In the genomic region with DNA sequence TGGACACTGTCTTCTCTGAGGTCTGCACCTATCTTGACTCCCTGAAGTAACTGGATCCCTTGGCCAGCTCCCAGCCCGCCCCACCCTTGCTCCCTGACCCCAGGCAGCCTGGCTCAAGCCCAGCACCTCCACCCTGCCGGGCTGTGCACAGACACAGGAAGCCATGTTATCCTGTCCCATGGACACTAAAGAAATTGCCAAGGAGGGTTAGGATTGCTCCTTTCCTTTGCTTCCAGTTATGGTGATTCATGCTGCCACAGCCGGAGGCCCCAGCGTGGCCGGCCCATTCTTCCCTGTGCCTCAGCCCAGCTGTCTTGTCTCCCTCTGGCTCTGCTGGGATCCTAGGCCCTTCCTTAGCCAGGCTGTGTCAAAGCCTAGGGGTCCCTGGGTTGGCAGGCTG, we compare ENCODE assay signal across 11 mouse cellular contexts. TPM values are rescaled to one million over a fixed set of nuclear protein-coding genes. Genes with fewer than 3 reads are reported as not detected.
DNase-seq lines count a peak whose midpoint lies in the region; ATAC-seq and TF ChIP-seq lines count a peak whose summit lies in the region.
"Had no signal": no experiment of that assay in that cellular context is flagged by ENCODE, and none has a peak within 500 bp of the region (broad histone marks: within the 10 kb centered on the region; RNA-seq: fewer than 3 reads in every experiment).

No protein-coding gene starts in this region.

- ATAC-seq in kidney, embryonic 16.5 days (ENCODE audit: low FRiP score, low TSS enrichment), result no peak
- ATAC-seq in forebrain, embryonic 16.5 days, result no peak
- no peak for ATAC-seq in cerebellum, adult (ENCODE audit: insufficient number of reproducible peaks, low FRiP score, low TSS enrichment)

- no peaks in the 10 kb centered on the region for H3K27me3 ChIP-seq in kidney, embryonic 16.5 days (ENCODE audit: insufficient read depth, low read length)
- no peaks in the 10 kb centered on the region for H3K27me3 ChIP-seq in forebrain, embryonic 16.5 days (replicated peaks; ENCODE audit: control insufficient read depth, insufficient read depth, low read length)

- no peaks in the 10 kb centered on the region for H3K36me3 ChIP-seq in kidney, embryonic 16.5 days (ENCODE audit: insufficient read depth, low read length)
- no peaks in the 10 kb centered on the region; the same call in 1 of the 2 replicates for H3K36me3 ChIP-seq in forebrain, embryonic 16.5 days (ENCODE audit: control insufficient read depth, insufficient read depth)

- H3K9me3 ChIP-seq in kidney, embryonic 16.5 days (ENCODE audit: low read length), result no peaks in the 10 kb centered on the region
- H3K9me3 ChIP-seq in forebrain, embryonic 16.5 days (ENCODE audit: control insufficient read depth, low read length), result no peaks in the 10 kb centered on the region

- WGBS in kidney, embryonic 16.5 days, result 43% methylated on average over 5 of the region's 5 CpGs
- 69% methylated on average over 5 of the region's 5 CpGs for WGBS in forebrain, embryonic 16.5 days

- no peak overlapping the region for H3K9ac ChIP-seq in kidney, embryonic 16.5 days (replicated peaks; ENCODE audit: low read length)
- H3K9ac ChIP-seq in forebrain, embryonic 16.5 days (replicated peaks; ENCODE audit: low read depth, low read length), result no peak overlapping the region

- H3K4me2 ChIP-seq in kidney, embryonic 16.5 days (replicated peaks; ENCODE audit: low read depth, low read length), result no peak overlapping the region
- H3K4me2 ChIP-seq in forebrain, embryonic 16.5 days (ENCODE audit: low read length), result no peak overlapping the region

- H3K4me1 ChIP-seq in kidney, embryonic 16.5 days (ENCODE audit: insufficient read depth, low read length), result peaks cover 34% of the 10 kb centered on the region
- H3K4me1 ChIP-seq in forebrain, embryonic 16.5 days (replicated peaks; ENCODE audit: control insufficient read depth, insufficient read depth, low read length), result peaks cover 11% of the 10 kb centered on the region

- DNase-seq in layer of hippocampus, adult 2 months (ENCODE audit: low spot score in 2 of 2), result no peak
- DNase-seq in layer of hippocampus, postnatal 10 days (ENCODE audit: low spot score in 2 of 2), result no peak
- peak; percentile 68 for DNase-seq in gastrocnemius, postnatal 25 days
- peak; percentile 61 to 81 for DNase-seq in lung, postnatal 4 days
- DNase-seq in cerebellum, postnatal 36 days, result no peak
- DNase-seq: left cerebral cortex, postnatal 4 days; spleen, adult 18-20 months had no signal

- no peak overlapping the region for H3K4me3 ChIP-seq in layer of hippocampus, adult 2 months
- no peak overlapping the region for H3K4me3 ChIP-seq in kidney, embryonic 16.5 days (ENCODE audit: low read length)
- no peak overlapping the region for H3K4me3 ChIP-seq in forebrain, embryonic 16.5 days (replicated peaks; ENCODE audit: low read length)

- peak overlapping the region; percentile 46; the same call in 1 of the 2 replicates for H3K27ac ChIP-seq in layer of hippocampus, adult 2 months
- H3K27ac ChIP-seq in kidney, embryonic 16.5 days (ENCODE audit: low read length), result peak overlapping the region; percentile 70
- no peak overlapping the region for H3K27ac ChIP-seq in forebrain, embryonic 16.5 days (ENCODE audit: low read length)

- no peak for TF ChIP-seq CTCF in layer of hippocampus, adult 2 months (conservative IDR thresholded peaks at IDR 0.05)

RNA-seq across cellular contexts. Expression of gene Ak1, which starts 12.1 kb away (rescaled TPM):
- 100 to 1,000 TPM; 120 to 123 TPM for total RNA-seq in layer of hippocampus, adult 2 months (2021)
- 100 to 1,000 TPM; 109 TPM for total RNA-seq in layer of hippocampus, postnatal 10 days (2021)
- 1,000 to 10,000 TPM; 1,680 to 2,125 TPM for total RNA-seq in gastrocnemius, postnatal 25 days (2021)
- polyA plus RNA-seq in kidney, embryonic 16.5 days (2015; fragmentation: Nextera tagmentation; extraction: Ambion mirVana), result 35.7 and 39.1 TPM in 2 replicates
- polyA plus RNA-seq in forebrain, embryonic 16.5 days (2015; fragmentation: Nextera tagmentation; extraction: Ambion mirVana), result 83.8 and 91.2 TPM in 2 replicates

RNA-seq across cellular contexts. Expression of gene Eng, which starts 12.7 kb away (rescaled TPM):
- total RNA-seq in layer of hippocampus, adult 2 months (2021), result 10 to 100 TPM; 16.4 to 19.7 TPM
- total RNA-seq in layer of hippocampus, postnatal 10 days (2021), result 10 to 100 TPM; 25.9 to 28.2 TPM
- 10 to 100 TPM; 28.0 to 30.7 TPM for total RNA-seq in gastrocnemius, postnatal 25 days (2021)
- polyA plus RNA-seq in kidney, embryonic 16.5 days (2015; fragmentation: Nextera tagmentation; extraction: Ambion mirVana), result 93.6 and 98.7 TPM in 2 replicates
- 27.3 and 31.9 TPM in 2 replicates for polyA plus RNA-seq in forebrain, embryonic 16.5 days (2015; fragmentation: Nextera tagmentation; extraction: Ambion mirVana)

RNA-seq across cellular contexts. Expression of gene St6galnac6, which starts 34.2 kb away (rescaled TPM):
- 100 to 1,000 TPM; 117 to 124 TPM for total RNA-seq in layer of hippocampus, adult 2 months (2021)
- total RNA-seq in layer of hippocampus, postnatal 10 days (2021), result 100 to 1,000 TPM in 1 of 2 experiments, 10 to 100 TPM in 1; 99.1 to 104 TPM
- total RNA-seq in gastrocnemius, postnatal 25 days (2021), result 10 to 100 TPM; 37.3 to 42.6 TPM
- 18.5 and 18.6 TPM in 2 replicates for polyA plus RNA-seq in kidney, embryonic 16.5 days (2015; fragmentation: Nextera tagmentation; extraction: Ambion mirVana)
- polyA plus RNA-seq in forebrain, embryonic 16.5 days (2015; fragmentation: Nextera tagmentation; extraction: Ambion mirVana), result 18.3 and 21.6 TPM in 2 replicates

RNA-seq across cellular contexts. Expression of gene St6galnac4, which starts 46.8 kb away (rescaled TPM):
- total RNA-seq in layer of hippocampus, adult 2 months (2021), result 10 to 100 TPM; 36.4 to 40.0 TPM
- 10 to 100 TPM; 41.9 to 47.1 TPM for total RNA-seq in layer of hippocampus, postnatal 10 days (2021)
- 10 to 100 TPM; 24.6 to 29.2 TPM for total RNA-seq in gastrocnemius, postnatal 25 days (2021)
- polyA plus RNA-seq in kidney, embryonic 16.5 days (2015; fragmentation: Nextera tagmentation; extraction: Ambion mirVana), result 24.7 TPM in 2 replicates
- polyA plus RNA-seq in forebrain, embryonic 16.5 days (2015; fragmentation: Nextera tagmentation; extraction: Ambion mirVana), result 27.4 and 29.6 TPM in 2 replicates

RNA-seq across cellular contexts. Expression of gene 9430097D07Rik, which starts 58.2 kb away (rescaled TPM):
- under 1 TPM in 1 of 2 experiments, not detected in 1; 0.71 TPM for total RNA-seq in layer of hippocampus, adult 2 months (2021)
- under 1 TPM; 0.45 to 0.64 TPM for total RNA-seq in layer of hippocampus, postnatal 10 days (2021)
- total RNA-seq in gastrocnemius, postnatal 25 days (2021), result not detected
- polyA plus RNA-seq in kidney, embryonic 16.5 days (2015; fragmentation: Nextera tagmentation; extraction: Ambion mirVana), result 0.12 and 0.16 TPM in 2 replicates
- 0.42 and 0.60 TPM in 2 replicates for polyA plus RNA-seq in forebrain, embryonic 16.5 days (2015; fragmentation: Nextera tagmentation; extraction: Ambion mirVana)
- polyA plus RNA-seq: gonadal fat pad, adult 2 months had no signal

Comparison
In these comparisons a context has a peak if more than half of its experiments do, and no peak if none do; other contexts are left out.
1. DNase-seq: peak in gastrocnemius, postnatal 25 days (single experiment) and lung, postnatal 4 days (2 of 2); none in layer of hippocampus, adult 2 months (0 of 2), layer of hippocampus, postnatal 10 days (0 of 2) and cerebellum, postnatal 36 days (0 of 2).
2. RNA of gene Ak1, which starts 12.1 kb away (total RNA-seq): 1,680 to 2,125 TPM in gastrocnemius, postnatal 25 days; 120 to 123 TPM in layer of hippocampus, adult 2 months and 109 TPM in layer of hippocampus, postnatal 10 days; every median in the first group is over 10 times any median in the second.